Mouse (Mus musculus) G1E (cell line): ENCODE measurements around the gene Klf16. TPM values are rescaled to one million over a fixed set of nuclear protein-coding genes. Genes with fewer than 3 reads are reported as not detected.

Source experiments
- ATAC-seq: 2 replicates; pipeline ENCODE4 v1.8.0; 2016; ENCODE audit warnings: mild to moderate bottlenecking; ENCODE audit not compliant: insufficient number of reproducible peaks, poor library complexity, low FRiP score, severe bottlenecking; ENCODE audit errors: extremely low read depth
- DNase-seq: peaks from one replicate; pipeline ENCODE4 v3.0.0; 2012; ENCODE audit warnings: low spot score
- H3K27me3 ChIP-seq: 2 replicates; pipeline ENCODE4 v1.6.1; 2012; ENCODE audit warnings: mild to moderate bottlenecking, low read length, inconsistent platforms; ENCODE audit not compliant: insufficient read depth
- H3K36me3 ChIP-seq: replicated peaks from 2 replicates; pipeline ENCODE3; 2012; ENCODE audit warnings: mild to moderate bottlenecking, inconsistent platforms
- H3K4me1 ChIP-seq: 2 replicates; pipeline ENCODE4 v1.6.1; 2012; ENCODE audit warnings: low read depth, low read length, inconsistent platforms, mixed read lengths; ENCODE audit not compliant: insufficient read depth
- H3K4me3 ChIP-seq: 2 replicates; pipeline ENCODE4 v1.5.1; 2012; ENCODE audit warnings: low read depth, mild to moderate bottlenecking, inconsistent platforms, low read length, moderate library complexity, mixed read lengths
- H3K9me3 ChIP-seq: replicated peaks from 2 replicates; pipeline ENCODE4 v1.6.1; 2012; ENCODE audit warnings: inconsistent platforms
- CTCF ChIP-seq: IDR thresholded peaks from 2 replicates; pipeline ENCODE4 v1.5.1; 2012; ENCODE audit warnings: low read depth, low read length, inconsistent platforms, mixed read lengths
- GATA1 ChIP-seq: IDR thresholded peaks from 2 replicates; pipeline ENCODE4 v1.6.1; 2012; ENCODE audit warnings: borderline replicate concordance, low read length, inconsistent platforms, mixed read lengths
- GATA2 ChIP-seq: IDR thresholded peaks from 2 replicates; pipeline ENCODE4 v1.6.1; 2012; ENCODE audit warnings: low read depth, low read length, inconsistent platforms, borderline replicate concordance
- POLR2AphosphoS5 ChIP-seq: IDR thresholded peaks from 2 replicates; pipeline ENCODE4 v1.6.1; 2012; ENCODE audit warnings: low read depth, low read length, inconsistent platforms; ENCODE audit not compliant: insufficient replicate concordance
- TAL1 ChIP-seq: conservative IDR thresholded peaks from 2 replicates; pipeline ENCODE4 v1.6.1; 2012; ENCODE audit warnings: low read depth, low read length, inconsistent platforms, mixed read lengths
- polyA plus RNA-seq: library from polyadenylated mRNA; stranded (reverse); fragments of >175 nt; gene quantifications from 2 replicates; pipeline ENCODE4 v1.2.3, GENCODE M21; 2012
- total RNA-seq, 2 experiments: library from RNA; stranded (forward) in 1 of 2; stranded (reverse) in 1 of 2; fragments of 200-1000 nt in 1 of 2; fragments of >200 nt in 1 of 2; fragmentation: Nextera tagmentation in 1 of 2; gene quantifications; 2 replicates each; pipeline ENCODE4 v1.2.3; 2014 to 2017

Gene Klf16
- total and polyA plus RNA-seq, 3 experiments: 6.1 to 105 (median 14.0) TPM

DNA sequence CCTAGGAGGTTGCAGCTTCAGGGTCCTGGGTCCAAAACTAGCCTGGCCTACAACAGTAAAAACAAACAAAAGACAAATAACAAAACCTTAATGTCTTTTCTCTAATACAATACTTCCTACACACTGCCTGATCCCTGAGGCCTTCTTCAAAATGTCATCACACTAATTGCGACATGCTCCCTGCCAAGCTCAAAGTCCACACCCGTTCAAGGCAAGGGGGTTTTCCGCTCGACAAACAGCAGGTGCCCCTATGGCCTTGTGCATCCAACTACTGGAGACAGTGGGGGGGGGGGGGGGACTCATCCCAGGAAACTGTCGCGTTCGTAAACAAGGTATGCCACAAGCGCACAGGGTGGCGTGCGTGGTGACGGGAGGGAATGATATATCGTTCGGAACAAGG, 16.5 kb downstream of the Klf16 start:
- ATAC-seq (no peak), DNase-seq (no peak)
- Histone ChIP-seq H3K27me3 (no peaks in the 10 kb centered on the region), H3K4me1 (peaks cover 50% of the 10 kb centered on the region), H3K4me3 (peak overlapping the region; percentile 92), H3K9me3 (no peaks in the 10 kb centered on the region), H3K36me3 (peaks cover 63% of the 10 kb centered on the region)
- TF ChIP-seq CTCF (no peak), POLR2AphosphoS5 (no peak), TAL1 (no peak), GATA2 (no peak)

DNA sequence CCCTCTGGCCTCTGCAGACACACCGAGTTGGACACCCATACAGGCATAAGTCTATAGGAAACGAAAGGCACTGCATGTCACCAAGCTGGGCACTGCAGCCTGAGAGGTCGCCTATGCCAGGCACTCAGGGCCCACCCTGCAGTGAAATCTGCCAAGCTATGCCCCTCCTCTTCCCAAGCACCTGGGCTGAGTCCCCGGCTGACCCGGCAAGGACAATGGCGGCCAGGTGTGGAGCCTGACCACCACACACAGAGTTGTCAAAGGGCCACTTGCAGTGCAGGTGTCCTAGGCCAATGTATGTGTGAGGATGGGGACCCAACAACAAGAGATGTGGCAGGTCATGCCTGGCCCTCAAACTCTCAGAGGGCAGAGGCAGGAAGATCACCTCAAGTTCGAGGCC, 17.7 kb downstream of the Klf16 start:
- peaks cover 59% of the 10 kb centered on the region for H3K36me3 ChIP-seq
- DNase-seq (no peak), ATAC-seq (no peak)
- TF ChIP-seq CTCF: no peak
- TF ChIP-seq GATA2: no peak
- no peak for TF ChIP-seq TAL1
- TF ChIP-seq GATA1: no peak
- TF ChIP-seq POLR2AphosphoS5: no peak
- H3K27me3 ChIP-seq: no peaks in the 10 kb centered on the region
- no peaks in the 10 kb centered on the region for H3K9me3 ChIP-seq
- H3K4me1 ChIP-seq: peaks cover 59% of the 10 kb centered on the region
- peak overlapping the region; percentile 66; the same call in 1 of the 2 replicates for H3K4me3 ChIP-seq

DNA sequence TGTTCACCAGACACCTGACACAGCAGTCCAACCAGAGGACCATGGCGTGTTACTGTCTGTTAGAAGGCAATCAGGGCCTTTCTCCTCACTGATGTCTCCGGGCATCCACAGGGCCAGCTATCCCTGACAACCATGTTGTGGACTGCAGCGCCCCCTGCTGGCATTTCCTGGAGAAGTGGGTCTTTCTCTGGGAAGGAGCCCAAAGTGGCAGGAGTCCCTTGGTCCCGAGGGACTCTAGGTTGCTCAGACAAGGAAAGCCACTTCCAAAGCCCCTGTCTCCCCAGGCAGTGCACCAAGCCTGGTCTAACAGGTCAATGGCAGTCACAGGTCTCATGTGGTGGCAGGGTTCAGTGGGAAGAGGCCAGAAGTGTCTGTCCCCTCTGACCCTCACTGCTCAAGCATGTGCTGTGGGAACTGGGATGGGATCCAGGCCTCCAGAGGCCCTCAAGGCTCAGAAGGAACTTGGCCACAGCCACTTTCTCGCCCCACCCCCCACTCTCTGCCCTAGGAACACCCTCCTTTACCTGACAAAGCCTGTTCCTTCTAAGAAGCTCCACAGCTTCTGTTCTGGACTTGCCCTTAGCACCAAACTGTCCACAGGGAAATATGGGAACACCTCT, 19.7 kb downstream of the Klf16 start:
- DNase-seq: no peak
- Histone ChIP-seq H3K9me3 (no peaks in the 10 kb centered on the region), H3K4me3 (no peak overlapping the region; the same call in 1 of the 2 replicates), H3K27me3 (no peaks in the 10 kb centered on the region), H3K4me1 (peaks cover 74% of the 10 kb centered on the region), H3K36me3 (peaks cover 66% of the 10 kb centered on the region)
- TF ChIP-seq CTCF: peak; percentile 60; the same call in 1 of the 2 replicates
- no peak for TF ChIP-seq POLR2AphosphoS5
- ATAC-seq: no peak

DNA sequence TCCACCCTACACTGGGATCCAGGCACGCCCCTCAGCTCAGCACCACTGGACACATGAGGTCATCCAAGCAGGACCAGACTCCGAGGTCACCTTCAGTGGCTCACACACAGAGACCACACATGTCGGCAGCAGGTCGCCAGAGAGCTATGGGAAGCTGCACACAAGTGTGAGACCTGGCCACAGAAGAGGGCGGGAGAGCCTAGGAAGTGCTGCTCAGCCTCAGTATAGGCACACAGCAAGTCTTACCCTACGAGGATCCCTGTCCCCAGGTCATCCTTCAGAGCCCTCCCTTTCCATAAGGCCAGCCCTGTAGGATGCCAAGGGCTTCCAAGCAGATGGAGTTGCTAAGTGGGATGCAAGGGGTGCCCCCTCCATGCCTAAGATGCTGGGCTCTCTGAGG, 23.1 kb downstream of the Klf16 start:
- Histone ChIP-seq H3K4me3 (peak overlapping the region; percentile 36; the same call in 1 of the 2 replicates), H3K27me3 (no peaks in the 10 kb centered on the region), H3K36me3 (peaks cover 88% of the 10 kb centered on the region)

DNA sequence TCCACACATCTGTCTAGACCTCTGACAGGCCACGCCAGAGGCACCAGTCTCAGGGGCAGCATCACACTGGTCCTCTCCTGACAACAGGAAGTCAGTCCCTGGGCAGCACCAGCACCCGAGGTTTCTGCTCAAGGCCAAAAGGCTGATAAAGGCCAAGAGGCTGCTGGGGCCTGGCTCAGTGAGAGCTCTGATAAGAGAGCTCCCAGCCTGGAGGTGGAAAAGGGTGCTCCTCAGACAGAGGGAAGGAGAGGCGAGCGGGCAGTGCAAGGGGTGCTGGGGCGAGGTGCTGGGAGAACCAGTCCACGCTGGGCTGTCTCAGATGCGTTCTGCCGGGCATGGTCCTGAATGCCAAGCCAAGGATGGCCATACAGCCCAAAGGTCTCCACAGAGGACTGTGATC, 23.5 kb downstream of the Klf16 start:
- H3K9me3 ChIP-seq: no peaks in the 10 kb centered on the region
- H3K36me3 ChIP-seq: peaks cover 88% of the 10 kb centered on the region
- H3K27me3 ChIP-seq: no peaks in the 10 kb centered on the region
- ATAC-seq (peak; percentile 76), DNase-seq (no peak)
- TF ChIP-seq GATA2 (no peak), POLR2AphosphoS5 (no peak), GATA1 (no peak), TAL1 (no peak), CTCF (no peak)
- H3K4me3 ChIP-seq: peak overlapping the region; percentile 36; the same call in 1 of the 2 replicates
- H3K4me1 ChIP-seq: peaks cover 62% of the 10 kb centered on the region

More for the DNA sequence above, 23.1 kb downstream of the Klf16 start:
- Histone ChIP-seq H3K9me3 (no peaks in the 10 kb centered on the region), H3K4me1 (peaks cover 65% of the 10 kb centered on the region)
- DNase-seq (no peak), ATAC-seq (no peak)
- no peak for TF ChIP-seq CTCF
- TF ChIP-seq TAL1: no peak
- TF ChIP-seq GATA2: no peak
- TF ChIP-seq GATA1: no peak
- TF ChIP-seq POLR2AphosphoS5: no peak

DNA sequence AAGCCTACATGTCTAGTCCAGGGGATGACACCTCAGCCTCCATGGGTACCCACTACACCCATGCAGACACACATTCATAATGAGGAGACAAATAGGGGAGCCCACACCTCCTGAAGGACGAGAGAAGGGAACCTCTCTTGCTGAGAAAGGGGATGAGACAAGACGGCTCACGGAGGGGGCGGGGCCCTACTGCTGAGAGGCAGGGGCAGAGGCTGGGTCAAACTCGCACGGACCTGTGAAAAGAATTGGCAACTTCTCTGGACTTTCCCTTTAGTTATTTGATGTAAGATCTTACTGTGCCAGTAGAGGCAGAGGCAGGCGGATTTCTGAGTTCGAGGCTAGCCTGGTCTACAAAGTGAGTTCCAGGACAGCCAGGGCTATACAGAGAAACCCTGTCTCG, 24.8 kb downstream of the Klf16 start:
- no peaks in the 10 kb centered on the region for H3K9me3 ChIP-seq
- no peaks in the 10 kb centered on the region for H3K27me3 ChIP-seq
- no peak overlapping the region for H3K4me3 ChIP-seq
- DNase-seq (no peak), ATAC-seq (no peak)
- peaks cover 88% of the 10 kb centered on the region for H3K36me3 ChIP-seq
- TF ChIP-seq CTCF: no peak
- TF ChIP-seq POLR2AphosphoS5: no peak
- no peak for TF ChIP-seq TAL1
- no peak for TF ChIP-seq GATA1
- no peak for TF ChIP-seq GATA2
- peaks cover 58% of the 10 kb centered on the region for H3K4me1 ChIP-seq
